Mouse (Mus musculus): ENCODE measurements around the gene Ifi27l2b. TPM values are rescaled to one million over a fixed set of nuclear protein-coding genes. Genes with fewer than 3 reads are reported as not detected.

Ifi27l2b gene
- total RNA-seq, 2 experiments from 2014 or later = not detected

DNA sequence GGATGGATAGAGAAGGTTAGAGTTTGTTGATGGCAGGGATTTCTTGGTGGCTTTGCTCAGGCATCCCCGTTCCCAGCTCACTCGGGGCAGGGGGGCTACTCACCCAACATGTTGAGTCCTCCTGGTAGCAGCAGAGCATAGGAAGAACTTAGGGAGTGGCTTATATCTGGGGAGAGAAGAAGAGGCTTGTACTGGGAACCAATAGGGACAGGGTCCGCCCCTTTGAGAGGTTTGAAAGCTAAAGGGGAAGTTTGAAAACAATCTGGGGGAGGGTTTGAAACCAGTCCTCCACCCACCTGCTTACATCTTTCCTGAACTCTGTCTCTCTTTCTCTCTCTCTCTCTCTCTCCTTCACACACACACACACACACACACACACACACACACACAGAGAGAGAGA lies 13.5 kb downstream of the Ifi27l2b start, which contains the start of gene Ifi27l2a:
Ifi27l2a (minus strand) TSS at position 157 of the 400 bp plus-strand sequence.
- peak; percentile 74 for ATAC-seq (replicated peaks; ENCODE audit: poor library complexity, severe bottlenecking)

DNA sequence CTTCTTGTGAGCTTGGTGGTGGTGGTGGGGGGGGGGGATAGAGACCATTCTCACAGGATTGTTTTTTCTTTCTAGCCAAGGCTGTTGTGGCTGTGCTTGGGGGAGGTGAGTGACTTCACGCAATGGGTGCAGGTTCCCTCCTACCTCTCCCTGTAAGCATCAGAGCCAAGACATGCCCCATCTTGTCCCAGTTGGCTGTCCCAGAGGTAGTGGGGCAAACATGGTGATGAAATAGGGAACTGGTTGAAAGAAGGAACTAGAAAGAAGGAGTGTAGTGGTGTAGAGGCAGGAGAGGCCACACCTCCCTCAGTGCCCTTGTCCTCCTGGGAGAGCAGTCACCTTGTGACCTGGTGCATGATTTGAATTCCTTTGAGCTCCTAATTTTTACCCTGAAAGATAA lies 19.4 kb downstream of the Ifi27l2b start:
- ATAC-seq (replicated peaks; ENCODE audit: poor library complexity, severe bottlenecking) = peak; percentile 80

DNA sequence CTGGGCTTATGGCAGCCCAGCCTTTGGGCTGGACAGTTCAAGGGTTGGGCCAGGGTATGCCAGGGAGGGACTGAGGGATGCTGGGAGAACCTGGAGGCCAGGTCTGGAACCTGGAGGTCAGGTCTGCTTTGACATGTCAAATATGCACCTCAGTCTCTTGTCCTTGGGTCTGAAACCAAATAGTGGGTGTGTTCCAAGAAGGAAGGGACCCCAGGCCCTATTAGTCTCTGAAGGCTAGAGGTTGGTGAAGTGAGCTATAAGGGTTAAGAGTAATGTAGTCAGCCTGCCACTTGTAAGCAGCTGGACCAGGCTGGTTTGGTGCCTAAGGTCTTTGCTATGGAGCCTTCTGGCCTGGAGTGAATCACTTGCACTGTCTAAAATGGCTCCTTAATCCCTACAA lies 22.2 kb downstream of the Ifi27l2b start:
- ATAC-seq (replicated peaks; ENCODE audit: poor library complexity, severe bottlenecking) = no peak

DNA sequence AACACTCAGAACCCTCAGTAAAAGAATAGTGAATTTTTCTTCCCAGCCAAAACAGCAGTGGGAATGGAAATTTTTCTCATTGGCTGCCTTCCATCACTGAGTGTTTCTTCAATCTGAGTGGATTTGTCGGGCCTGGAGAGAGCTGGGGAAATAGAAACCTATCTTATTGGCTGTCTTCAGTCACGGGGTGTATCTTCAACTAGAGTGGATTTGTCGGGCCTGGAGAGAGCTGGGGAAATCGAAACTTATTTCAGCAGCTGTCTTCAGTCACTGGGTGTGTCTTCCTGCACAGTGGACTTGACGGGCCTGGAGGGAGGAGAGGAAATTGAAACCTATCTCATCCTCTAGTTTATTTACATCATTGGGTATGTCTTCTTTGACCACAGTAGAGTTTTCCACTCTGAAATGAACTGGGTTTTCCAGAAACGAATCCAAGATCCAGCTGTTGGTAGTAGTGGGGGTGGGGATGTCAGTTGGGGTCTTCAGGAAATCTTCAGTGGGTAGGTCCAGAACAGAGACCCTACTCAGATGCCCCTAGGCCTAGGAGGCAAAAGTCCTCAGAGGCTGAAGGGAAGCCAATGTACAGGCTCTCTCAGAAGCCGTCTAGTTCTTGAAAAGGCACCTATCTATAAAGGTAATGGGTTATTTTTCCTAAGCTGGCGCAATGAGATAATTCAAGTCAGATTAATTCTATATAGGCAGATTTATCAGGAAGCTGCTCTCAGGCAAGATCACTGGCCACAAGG lies 22.9 kb downstream of the Ifi27l2b start, which contains the start of gene Ifi27:
Ifi27 (plus strand) TSS at position 226 of the 746 bp plus-strand sequence.
- peak; percentile 89 for ATAC-seq (replicated peaks; ENCODE audit: poor library complexity, severe bottlenecking)

DNA sequence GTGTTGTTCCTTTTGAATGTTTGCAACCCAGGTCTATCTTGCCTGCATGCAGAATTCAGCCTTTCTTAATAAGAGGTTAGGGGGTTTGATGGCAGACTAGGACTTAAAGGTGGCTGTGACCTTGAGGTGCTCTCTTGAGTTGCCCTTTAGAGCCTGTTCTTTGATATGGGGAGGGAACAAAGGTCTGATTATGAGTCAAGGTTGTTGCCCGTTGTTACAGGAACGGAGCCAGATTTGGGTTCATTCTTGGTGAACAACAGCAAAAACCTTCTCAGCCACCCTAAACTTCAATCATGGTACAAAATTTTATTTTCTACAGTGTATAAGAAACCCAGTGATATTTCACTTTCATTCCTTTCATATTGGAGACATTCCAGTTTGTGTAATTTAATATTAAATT lies 23.6 kb downstream of the Ifi27l2b start:
- no peak for ATAC-seq (replicated peaks; ENCODE audit: poor library complexity, severe bottlenecking)

DNA sequence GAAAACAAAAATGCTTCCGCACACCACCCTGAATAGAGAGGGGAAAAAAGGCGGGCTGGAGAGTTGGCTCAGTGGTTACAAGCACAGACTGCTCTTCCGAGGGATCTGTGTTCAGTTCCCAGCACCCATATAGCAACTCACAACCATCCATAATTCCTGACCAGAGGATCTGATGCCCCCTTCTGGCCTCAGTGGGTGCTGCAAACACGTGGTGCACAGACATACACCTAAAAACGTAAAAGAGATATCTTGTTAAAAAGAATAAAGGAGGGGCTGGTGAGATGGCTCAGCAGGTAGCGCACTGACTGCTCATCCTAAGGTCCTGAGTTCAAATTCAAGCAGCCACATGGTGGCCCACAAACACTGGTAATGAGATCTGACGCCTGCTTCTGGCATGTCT lies 30.3 kb downstream of the Ifi27l2b start:
- no peak for ATAC-seq (replicated peaks; ENCODE audit: poor library complexity, severe bottlenecking)

DNA sequence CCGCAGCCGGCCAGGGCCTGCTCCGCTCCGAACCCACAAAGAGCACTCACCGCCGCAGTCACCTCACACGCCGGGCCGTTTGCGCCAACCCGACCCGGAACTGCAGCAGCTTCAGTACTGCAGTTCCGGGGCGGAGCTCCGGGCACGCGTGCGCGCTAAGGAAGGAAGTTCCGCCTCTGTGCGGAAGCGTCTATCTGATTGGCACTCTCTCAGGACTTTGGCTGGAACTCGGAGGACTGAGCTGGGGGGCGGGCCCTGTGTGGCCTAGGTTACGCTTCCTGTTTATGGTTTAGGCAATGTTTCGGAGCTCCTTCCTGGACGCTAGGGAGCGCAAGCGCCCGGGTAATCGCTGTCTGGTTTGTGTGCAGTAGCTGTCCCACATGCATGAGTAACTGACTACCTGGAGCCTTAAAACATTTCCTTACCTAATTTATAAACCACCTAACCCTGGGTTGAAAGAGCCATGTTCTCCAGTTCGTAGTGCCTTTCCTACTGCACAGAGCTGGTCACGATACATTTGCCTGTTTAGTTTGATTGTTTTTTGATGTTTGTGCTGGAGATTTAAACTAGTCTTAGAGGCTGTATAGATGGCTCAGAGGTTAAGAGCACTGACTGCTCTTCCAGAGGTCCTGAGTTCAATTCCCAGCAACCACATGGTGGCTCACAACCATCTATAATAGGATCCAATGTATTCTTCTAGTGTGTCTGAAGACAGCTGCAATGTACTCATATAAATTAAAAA lies 31.1 kb downstream of the Ifi27l2b start, which contains the start of gene Ddx24:
Ddx24 (minus strand) TSS at position 102 of the 742 bp plus-strand sequence.
- peak; percentile 98 for ATAC-seq (replicated peaks; ENCODE audit: poor library complexity, severe bottlenecking)

DNA sequence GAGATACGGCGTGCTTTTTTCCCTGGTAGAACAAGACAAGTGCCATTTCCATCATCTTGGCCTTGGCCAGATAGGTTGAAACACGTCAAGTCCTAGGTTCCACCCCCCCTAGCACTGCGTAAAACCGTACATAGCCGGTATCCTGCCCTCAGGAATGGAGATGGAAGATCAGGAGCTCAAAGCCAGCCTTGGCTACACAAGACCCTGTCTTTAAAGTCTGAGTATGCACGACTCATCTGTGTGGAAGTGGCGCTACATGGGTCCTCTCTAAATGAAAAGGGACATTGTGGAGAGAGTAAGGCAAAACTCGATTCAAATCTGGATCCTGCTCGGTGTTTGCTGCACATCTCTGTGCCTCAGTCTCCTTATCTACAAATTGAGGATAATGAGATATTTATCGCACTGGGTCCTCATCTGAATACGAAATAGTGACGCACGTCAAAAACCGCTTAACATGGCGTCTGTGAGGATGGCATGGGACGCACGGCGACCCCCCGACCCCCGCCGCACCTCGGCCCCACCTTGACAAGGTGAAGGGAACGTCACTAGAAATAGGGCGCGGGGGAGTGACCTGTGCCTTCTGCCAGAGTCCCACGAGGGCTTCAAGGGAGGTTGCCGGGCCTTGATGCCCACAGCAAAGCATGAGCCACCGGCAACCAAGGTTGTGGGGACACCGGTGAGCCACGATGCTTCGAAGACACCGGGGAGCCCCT lies 31.9 kb downstream of the Ifi27l2b start:
- ATAC-seq (replicated peaks; ENCODE audit: poor library complexity, severe bottlenecking) = peak; percentile 29

DNA sequence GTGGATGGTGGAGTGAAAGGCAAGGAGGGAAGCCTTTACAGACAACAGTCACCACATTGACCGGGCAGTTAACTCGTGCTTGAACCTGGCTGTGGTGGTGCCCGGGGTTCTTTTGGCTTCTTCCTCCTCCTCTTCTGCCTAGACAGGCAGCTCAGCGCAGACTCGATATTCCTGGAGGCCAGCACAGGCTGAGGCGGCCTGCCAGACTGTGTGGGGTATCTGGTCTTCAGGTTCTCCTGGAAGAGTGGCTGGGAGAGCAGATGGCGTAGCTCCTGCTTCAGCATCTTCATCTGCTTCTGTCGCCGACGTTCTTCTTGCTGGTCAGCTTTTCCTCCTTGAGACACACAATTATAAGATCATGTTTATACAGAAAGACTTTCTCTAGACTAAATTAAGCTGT lies 48.9 kb downstream of the Ifi27l2b start:
- no peak for ATAC-seq (replicated peaks; ENCODE audit: poor library complexity, severe bottlenecking)

DNA sequence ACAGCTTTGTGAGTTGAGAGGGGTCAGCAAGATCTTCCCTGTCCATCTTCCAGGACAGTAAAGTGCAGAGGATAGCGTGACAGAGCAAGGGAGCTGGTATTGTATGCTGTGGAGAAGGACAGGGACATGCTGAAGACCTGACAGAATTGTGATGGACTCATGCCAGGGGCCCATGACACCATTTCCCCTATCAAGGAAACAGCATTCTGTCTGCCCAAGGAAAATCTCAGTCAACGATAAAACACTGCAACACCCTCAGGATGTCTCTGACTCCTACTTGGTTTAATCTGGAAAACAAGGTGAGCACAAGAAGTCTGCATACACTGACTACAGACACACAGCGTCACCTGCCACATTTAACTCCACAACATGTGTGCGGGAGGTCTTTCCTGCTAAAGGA lies 49.3 kb downstream of the Ifi27l2b start, which contains the start of gene 9330161L09Rik:
9330161L09Rik (minus strand) TSS at position 101 of the 400 bp plus-strand sequence.
- no peak for ATAC-seq (replicated peaks; ENCODE audit: poor library complexity, severe bottlenecking)

DNA sequence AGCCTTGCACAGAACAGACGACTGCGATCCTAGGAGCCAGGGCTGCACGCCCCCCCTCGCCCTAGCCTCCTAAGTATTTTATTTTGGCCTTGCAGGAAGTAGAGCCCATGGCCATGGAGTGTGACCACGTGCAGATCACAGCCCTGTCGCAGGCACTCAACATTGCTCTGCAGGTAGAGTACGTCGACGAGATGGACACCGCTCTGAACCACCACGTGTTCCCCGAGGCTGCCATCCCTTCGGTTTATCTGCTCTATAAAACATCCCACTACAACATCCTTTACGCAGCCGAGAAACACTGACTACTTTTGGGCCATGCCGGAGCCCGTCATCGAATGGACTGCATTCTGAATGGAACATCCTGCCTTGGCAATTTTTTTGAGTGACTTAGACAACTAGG lies 52.9 kb downstream of the Ifi27l2b start:
- no peak for ATAC-seq (replicated peaks; ENCODE audit: poor library complexity, severe bottlenecking)

Other genes with a start within 250 kb of the Ifi27l2b start
- gene Prima1, start 215.1 kb downstream of the Ifi27l2b start, total RNA-seq (2014; fragmentation: Nextera tagmentation) = not detected in 2 replicates
- not detected in 2 replicates for gene Prima1, start 215.1 kb downstream of the Ifi27l2b start, total RNA-seq (2017)
- gene Fam181a, start 146.2 kb downstream of the Ifi27l2b start, total RNA-seq (2014; fragmentation: Nextera tagmentation) = not detected in 2 replicates
- gene Fam181a, start 146.2 kb downstream of the Ifi27l2b start, total RNA-seq (2017) = not detected in 2 replicates
- gene Asb2, start 101.2 kb downstream of the Ifi27l2b start, total RNA-seq (2014; fragmentation: Nextera tagmentation) = not detected in 2 replicates
- 0.41 TPM in 1 of 2 replicates, not detected in the other for gene Asb2, start 101.2 kb downstream of the Ifi27l2b start, total RNA-seq (2017)
- 0.56 and 0.66 TPM in 2 replicates for gene Otub2, start 68.5 kb downstream of the Ifi27l2b start, total RNA-seq (2014; fragmentation: Nextera tagmentation)
- 0.67 and 0.78 TPM in 2 replicates for gene Otub2, start 68.5 kb downstream of the Ifi27l2b start, total RNA-seq (2017)
- gene 9330161L09Rik, start 49.4 kb downstream of the Ifi27l2b start, total RNA-seq (2014; fragmentation: Nextera tagmentation) = 1.3 and 5.6 TPM in 2 replicates
- 0.31 and 0.52 TPM in 2 replicates for gene 9330161L09Rik, start 49.4 kb downstream of the Ifi27l2b start, total RNA-seq (2017)
- gene Ddx24, start 31.4 kb downstream of the Ifi27l2b start, total RNA-seq (2014; fragmentation: Nextera tagmentation) = 54.0 and 66.7 TPM in 2 replicates
- 91.4 and 103 TPM in 2 replicates for gene Ddx24, start 31.4 kb downstream of the Ifi27l2b start, total RNA-seq (2017)
- gene Ifi27, start 23.0 kb downstream of the Ifi27l2b start, total RNA-seq (2014; fragmentation: Nextera tagmentation) = 57.2 and 75.3 TPM in 2 replicates
- 24.0 and 53.0 TPM in 2 replicates for gene Ifi27, start 23.0 kb downstream of the Ifi27l2b start, total RNA-seq (2017)
- gene Ifi27l2a, start 13.5 kb downstream of the Ifi27l2b start, total RNA-seq (2014; fragmentation: Nextera tagmentation) = 1.3 and 8.9 TPM in 2 replicates
- gene Ifi27l2a, start 13.5 kb downstream of the Ifi27l2b start, total RNA-seq (2017) = 3.5 and 4.0 TPM in 2 replicates
- 0.43 TPM in 1 of 2 replicates, not detected in the other for gene Ppp4r4, start 75.1 kb upstream of the Ifi27l2b start, total RNA-seq (2014; fragmentation: Nextera tagmentation)
- 0.30 TPM in 1 of 2 replicates, not detected in the other for gene Ppp4r4, start 75.1 kb upstream of the Ifi27l2b start, total RNA-seq (2017)
- not detected in 2 replicates for gene Serpina10, start 174.2 kb upstream of the Ifi27l2b start, total RNA-seq (2014; fragmentation: Nextera tagmentation)
- gene Serpina10, start 174.2 kb upstream of the Ifi27l2b start, total RNA-seq (2017) = not detected in 2 replicates
- not detected in 2 replicates for gene Serpina6, start 200.0 kb upstream of the Ifi27l2b start, total RNA-seq (2014; fragmentation: Nextera tagmentation)
- gene Serpina6, start 200.0 kb upstream of the Ifi27l2b start, total RNA-seq (2017) = not detected in 2 replicates
- gene Serpina16, start 218.9 kb upstream of the Ifi27l2b start, total RNA-seq (2014; fragmentation: Nextera tagmentation) = not detected in 2 replicates
- not detected in 2 replicates for gene Serpina16, start 218.9 kb upstream of the Ifi27l2b start, total RNA-seq (2017)
- not detected in 2 replicates for gene Serpina1f, start 238.3 kb upstream of the Ifi27l2b start, total RNA-seq (2014; fragmentation: Nextera tagmentation)
- gene Serpina1f, start 238.3 kb upstream of the Ifi27l2b start, total RNA-seq (2017) = not detected in 2 replicates

Data from granulocyte monocyte progenitor cell, adult 5-6 weeks (primary cell).